Mouse (Mus musculus) embryo, embryonic 10 days (tissue): ENCODE measurements at regions not wholly inside any gene's neighbourhood (a gene's known extent, or its start where the extent isn't known, plus 50 kb on each side); places are given as distances from the start of the nearest gene placed in this dataset.

Experiments used
- DNase-seq: peaks from one replicate; pipeline ENCODE4 v3.0.0-alpha.2; 2015; ENCODE audit warnings: low spot score

GRCm38 (mm10) chr1:90268131-90268691, 64.4 kb downstream of the Ackr3 start:
- DNase-seq = peak; percentile 43

- no peak for DNase-seq
Observed at GRCm38 (mm10) chr1:90268951-90269350, 65.2 kb downstream of the Ackr3 start.

- DNase-seq = no peak
Observed at GRCm38 (mm10) chr1:90269836-90270235, 66.1 kb downstream of the Ackr3 start.

GRCm38 (mm10) chr1:90271326-90271725, 67.5 kb downstream of the Ackr3 start:
- no peak for DNase-seq

GRCm38 (mm10) chr1:90272411-90272810, 68.6 kb downstream of the Ackr3 start:
- no peak for DNase-seq

- DNase-seq = no peak
Observed at GRCm38 (mm10) chr1:90272830-90273628, 69.2 kb downstream of the Ackr3 start.

GRCm38 (mm10) chr1:90273629-90273928, 69.8 kb downstream of the Ackr3 start:
- DNase-seq = no peak

- DNase-seq = no peak
Observed at GRCm38 (mm10) chr1:90274968-90275651, 71.3 kb downstream of the Ackr3 start.

GRCm38 (mm10) chr1:90275786-90276520, 72.2 kb downstream of the Ackr3 start:
- no peak for DNase-seq

GRCm38 (mm10) chr1:90277486-90278255, 73.9 kb downstream of the Ackr3 start:
- DNase-seq = no peak

- no peak for DNase-seq
Observed at GRCm38 (mm10) chr1:90279066-90279839, 75.5 kb downstream of the Ackr3 start.

- DNase-seq = no peak
Observed at GRCm38 (mm10) chr1:90280227-90280626, 76.4 kb downstream of the Ackr3 start.

GRCm38 (mm10) chr1:90281255-90281654, 77.5 kb downstream of the Ackr3 start:
- no peak for DNase-seq

- no peak for DNase-seq
Observed at GRCm38 (mm10) chr1:90281956-90282355, 78.2 kb downstream of the Ackr3 start.

- no peak for DNase-seq
Observed at GRCm38 (mm10) chr1:90282367-90282766, 78.6 kb downstream of the Ackr3 start.

- no peak for DNase-seq
Observed at GRCm38 (mm10) chr1:90283176-90283775, 79.5 kb downstream of the Ackr3 start.

GRCm38 (mm10) chr1:90283912-90284636, 80.3 kb downstream of the Ackr3 start:
- no peak for DNase-seq

GRCm38 (mm10) chr1:90285318-90285717, 81.5 kb downstream of the Ackr3 start:
- no peak for DNase-seq

GRCm38 (mm10) chr1:90287251-90287650, 83.5 kb downstream of the Ackr3 start:
- no peak for DNase-seq
